Mouse (Mus musculus) macrophage (primary cell): ENCODE measurements around the gene D1Pas1. TPM values are rescaled to one million over a fixed set of nuclear protein-coding genes. Genes with fewer than 3 reads are reported as not detected.

ENCODE experiments used
- H3K27ac ChIP-seq: fragments of 350-480 bp; formaldehyde crosslinking; 2 replicates; pipeline ENCODE4 v1.9.0; 2021
- H3K36me3 ChIP-seq: fragments of 350-480 bp; formaldehyde crosslinking; 2 replicates; pipeline ENCODE4 v1.9.0; 2021; ENCODE audit errors: inconsistent target
- H3K4me3 ChIP-seq: fragments of 350-480 bp; formaldehyde crosslinking; 2 replicates; pipeline ENCODE4 v1.9.0; 2021; ENCODE audit errors: inconsistent target
- H3K79me2 ChIP-seq: fragments of 350-480 bp; formaldehyde crosslinking; 2 replicates; pipeline ENCODE4 v1.9.0; 2021; ENCODE audit errors: inconsistent target
- WGBS: methylation state at CpG from one replicate; pipeline ENCODE4 v1.1.7; 2026; ENCODE audit warnings: inconsistent platforms; ENCODE audit not compliant: missing documents; 5-methylcytosine and 5-hydroxymethylcytosine counted together
- polyA plus RNA-seq: library from polyadenylated mRNA; stranded (reverse); fragments of 250-400 nt; gene quantifications from 3 replicates; pipeline ENCODE4 v1.2.4, GENCODE M21; 2018; ENCODE audit warnings: inconsistent platforms

D1Pas1 gene
- polyA plus RNA-seq, 1 experiment from 2014 or later = not detected

DNA sequence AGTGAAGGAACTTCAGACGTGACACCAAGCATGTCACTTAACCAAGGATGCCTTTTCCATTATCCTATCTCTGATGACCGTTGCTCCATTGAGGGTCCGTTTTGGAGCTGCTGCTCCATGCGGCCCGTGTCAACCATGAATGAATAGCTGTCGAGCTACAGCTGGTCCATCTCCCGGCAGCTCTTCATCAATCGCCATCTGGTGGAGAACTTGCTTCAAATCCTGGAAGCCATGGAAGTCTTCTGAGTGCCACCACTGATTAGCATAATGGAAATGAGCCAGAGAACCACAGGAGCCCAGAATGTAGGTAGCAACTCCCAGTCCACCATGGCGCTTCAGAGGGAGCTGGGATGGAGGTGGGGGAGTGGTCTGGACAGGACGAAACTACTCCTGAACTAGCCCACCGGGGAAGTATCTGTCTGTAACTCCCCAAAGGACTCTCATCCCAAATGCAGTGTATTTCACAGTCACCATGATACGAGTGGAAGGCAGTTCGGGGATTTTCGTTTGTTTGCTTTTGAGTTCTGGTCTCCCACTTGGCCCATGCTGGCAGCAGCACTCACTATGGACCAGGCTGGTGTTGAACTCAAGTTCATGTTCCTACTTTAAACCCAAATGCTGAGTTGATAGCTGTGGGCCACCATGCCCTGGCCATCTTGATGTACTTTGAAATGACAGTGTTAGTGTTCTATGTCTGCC lies 39.2 kb downstream of the D1Pas1 start:
- Histone ChIP-seq H3K4me3 (no peak overlapping the region), H3K79me2 (no peaks in the 10 kb centered on the region), H3K27ac (no peak overlapping the region), H3K36me3 (no peaks in the 10 kb centered on the region)
- 84% methylated on average over 14 of the region's 14 CpGs for WGBS

DNA sequence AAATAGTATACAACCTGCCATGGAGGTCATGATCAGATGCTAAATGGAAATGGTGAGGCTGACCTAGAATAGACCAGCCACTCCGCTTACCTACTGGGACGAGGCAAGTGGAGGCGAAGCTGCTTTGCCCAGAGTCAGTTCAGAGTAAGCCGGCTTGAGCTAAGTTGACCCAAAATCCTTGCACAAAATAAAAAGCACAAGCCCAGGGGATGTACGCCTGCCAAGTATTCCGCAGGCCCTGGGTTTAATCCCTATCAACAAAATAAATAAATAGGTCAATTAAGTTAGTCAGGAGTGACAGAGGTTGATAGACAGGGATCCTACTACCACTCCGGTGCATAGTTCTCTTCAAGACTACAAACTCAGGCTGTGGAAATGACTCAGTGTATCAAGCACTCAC lies 41.0 kb downstream of the D1Pas1 start:
- H3K36me3 ChIP-seq = no peaks in the 10 kb centered on the region
- 91% methylated on average over 7 of the region's 7 CpGs for WGBS
- H3K27ac ChIP-seq = no peak overlapping the region
- H3K4me3 ChIP-seq = no peak overlapping the region
- no peaks in the 10 kb centered on the region for H3K79me2 ChIP-seq

DNA sequence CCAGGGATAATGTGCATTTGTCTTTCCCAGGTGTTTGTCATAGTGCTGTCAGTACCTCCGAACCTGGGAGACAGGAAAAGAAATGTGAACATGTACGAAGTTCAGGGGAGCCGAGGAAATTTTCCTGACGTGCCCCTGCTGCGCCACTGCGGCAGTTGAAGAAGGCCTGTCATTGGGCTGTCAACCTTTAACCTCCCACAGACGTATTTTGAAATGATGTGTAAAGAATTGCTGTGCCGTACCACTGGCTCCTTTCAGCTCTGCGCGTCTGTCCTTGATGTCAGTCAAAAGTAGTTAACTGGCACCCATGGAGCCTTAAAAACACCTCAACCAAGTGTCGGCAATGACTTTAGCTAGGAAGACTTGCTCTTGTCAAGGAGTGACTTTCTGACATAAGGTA lies 42.9 kb downstream of the D1Pas1 start:
- Histone ChIP-seq H3K36me3 (no peaks in the 10 kb centered on the region), H3K4me3 (no peak overlapping the region), H3K27ac (no peak overlapping the region), H3K79me2 (no peaks in the 10 kb centered on the region)
- 93% methylated on average over 11 of the region's 11 CpGs for WGBS

DNA sequence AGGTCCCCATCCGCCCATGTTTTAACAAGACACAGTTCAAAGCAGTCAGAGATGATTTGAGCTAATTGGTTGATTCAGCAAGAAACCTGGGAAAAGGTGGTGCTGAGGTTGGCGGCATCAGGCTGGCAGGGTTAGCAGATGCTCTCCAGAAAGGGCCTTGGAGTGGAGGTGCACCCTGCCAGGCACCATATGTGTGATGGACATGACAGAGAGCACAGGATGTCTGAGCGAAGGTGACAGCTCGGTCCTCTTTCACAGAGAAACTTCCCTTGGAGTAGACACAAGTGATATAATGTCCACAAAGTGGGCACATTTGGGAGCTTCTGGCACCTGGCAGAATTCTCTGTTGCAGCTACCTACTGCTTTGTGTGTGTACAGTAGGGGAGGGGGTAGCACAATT lies 44.4 kb downstream of the D1Pas1 start:
- no peak overlapping the region for H3K4me3 ChIP-seq
- no peak overlapping the region for H3K27ac ChIP-seq
- WGBS = 96% methylated on average over 4 of the region's 4 CpGs
- H3K79me2 ChIP-seq = no peaks in the 10 kb centered on the region
- H3K36me3 ChIP-seq = no peaks in the 10 kb centered on the region

DNA sequence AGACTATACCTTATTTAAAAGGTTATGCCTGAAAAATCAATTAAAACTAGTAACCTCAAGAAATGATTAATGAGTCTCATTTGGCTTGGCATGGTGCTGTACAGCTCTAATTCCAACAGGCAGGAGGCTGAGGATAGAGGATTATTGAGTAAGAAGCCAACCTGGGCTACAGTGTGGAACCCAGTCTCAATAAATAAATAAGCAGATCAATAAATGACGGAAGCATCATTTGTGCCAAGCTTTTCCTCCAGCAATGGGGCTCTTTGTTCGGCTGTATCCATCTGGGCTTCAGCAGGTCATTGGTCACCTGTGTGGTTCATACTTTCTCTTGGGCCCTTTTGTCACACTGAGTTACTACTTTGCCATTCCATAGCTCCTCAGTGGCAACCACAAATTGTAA lies 46.9 kb downstream of the D1Pas1 start:
- Histone ChIP-seq H3K27ac (no peak overlapping the region), H3K79me2 (no peaks in the 10 kb centered on the region)
- 82% methylated on average over 2 of the region's 2 CpGs for WGBS

DNA sequence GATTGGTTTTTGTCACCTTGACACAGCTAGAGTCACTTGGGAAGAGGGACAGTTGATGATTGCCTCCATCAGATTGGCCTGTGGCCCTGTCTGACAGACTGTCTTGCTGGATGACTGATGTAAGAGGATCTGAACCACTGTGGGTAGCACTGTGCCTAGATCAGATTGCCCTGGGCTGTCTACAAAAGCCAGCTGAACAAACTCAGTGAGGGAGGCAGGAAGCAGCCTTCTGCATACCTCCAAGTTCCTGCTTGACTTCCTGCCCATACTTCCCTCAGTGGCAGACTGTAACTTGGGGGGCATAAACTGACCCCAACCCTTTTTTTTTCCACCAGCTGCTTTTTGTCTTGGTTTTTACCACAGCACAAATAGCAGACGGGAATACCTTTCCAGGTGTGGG lies 48.5 kb downstream of the D1Pas1 start:
- WGBS = 75% methylated on average over 1 of the region's 1 CpGs
- Histone ChIP-seq H3K79me2 (no peaks in the 10 kb centered on the region), H3K27ac (no peak overlapping the region), H3K4me3 (no peak overlapping the region), H3K36me3 (no peaks in the 10 kb centered on the region)

More for the DNA sequence above, 46.9 kb downstream of the D1Pas1 start:
- H3K4me3 ChIP-seq = no peak overlapping the region
- no peaks in the 10 kb centered on the region for H3K36me3 ChIP-seq

DNA sequence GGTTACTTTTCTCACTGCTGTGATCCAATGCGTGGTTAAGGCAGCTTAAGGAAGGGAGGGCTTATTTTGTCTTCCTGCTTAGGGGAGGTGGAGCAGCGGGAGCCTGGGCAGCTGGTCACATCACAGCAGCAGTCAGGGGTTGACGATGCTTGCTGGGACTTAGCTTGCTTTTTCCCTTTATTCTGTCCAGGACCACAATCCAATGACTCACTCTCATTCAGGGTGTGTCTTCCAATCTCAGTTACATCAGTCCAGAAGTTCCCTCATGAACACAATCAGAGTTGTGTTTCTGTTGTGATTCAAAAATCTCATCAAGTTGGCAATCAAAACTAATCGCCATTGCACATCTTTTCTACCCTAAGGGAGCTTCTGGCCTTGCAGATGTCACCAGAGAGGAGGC lies 48.9 kb downstream of the D1Pas1 start:
- 58% methylated on average over 4 of the region's 4 CpGs for WGBS
- Histone ChIP-seq H3K27ac (no peak overlapping the region), H3K4me3 (no peak overlapping the region), H3K79me2 (no peaks in the 10 kb centered on the region), H3K36me3 (no peaks in the 10 kb centered on the region)

DNA sequence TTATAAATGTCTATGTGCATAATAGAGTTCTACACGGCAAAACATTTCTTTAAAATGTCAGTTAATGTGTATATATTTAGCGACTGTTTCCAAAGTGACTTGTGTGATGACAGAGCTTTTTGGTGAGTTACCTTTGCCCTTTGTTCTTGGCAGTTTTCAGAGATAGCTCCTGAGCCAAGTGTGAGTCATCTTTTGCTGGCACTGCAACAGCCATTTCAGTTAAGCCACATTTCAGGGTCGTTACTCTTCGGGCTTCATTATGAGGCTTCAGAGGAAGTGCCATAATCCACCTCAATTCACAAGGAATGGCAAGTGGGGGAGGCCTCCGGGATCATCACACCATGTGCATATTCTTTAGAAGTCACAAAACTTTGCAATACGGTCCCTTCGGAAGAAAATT lies 52.8 kb downstream of the D1Pas1 start:
- Histone ChIP-seq H3K27ac (no peak overlapping the region), H3K79me2 (no peaks in the 10 kb centered on the region), H3K36me3 (no peaks in the 10 kb centered on the region), H3K4me3 (no peak overlapping the region)
- 84% methylated on average over 7 of the region's 7 CpGs for WGBS

Other genes with a start within 250 kb of the D1Pas1 start
- 7.4 to 26.7 TPM (median 15.2 TPM) in 3 replicates for gene Rrp15, start 218.1 kb upstream of the D1Pas1 start, polyA plus RNA-seq
- not detected in 3 replicates for gene Spata17, start 248.0 kb downstream of the D1Pas1 start, polyA plus RNA-seq
- 9.0 to 11.1 TPM (median 10.0 TPM) in 3 replicates for gene Gpatch2, start 248.1 kb downstream of the D1Pas1 start, polyA plus RNA-seq